Mouse (Mus musculus) spleen, postnatal 14 days (tissue): ENCODE results near the gene Prr3.
"Not testable (repeated sequence)": the region's sequence is repeated elsewhere in the genome, so short reads cannot be mapped to it uniquely, and the experiment has no call there.

Source experiments
- DNase-seq, 2 experiments: peaks; one replicate each; pipeline ENCODE4 v3.0.0; 2021 to 2022; ENCODE audit warnings: low spot score in 2 of 2

Prr3 gene

DNA sequence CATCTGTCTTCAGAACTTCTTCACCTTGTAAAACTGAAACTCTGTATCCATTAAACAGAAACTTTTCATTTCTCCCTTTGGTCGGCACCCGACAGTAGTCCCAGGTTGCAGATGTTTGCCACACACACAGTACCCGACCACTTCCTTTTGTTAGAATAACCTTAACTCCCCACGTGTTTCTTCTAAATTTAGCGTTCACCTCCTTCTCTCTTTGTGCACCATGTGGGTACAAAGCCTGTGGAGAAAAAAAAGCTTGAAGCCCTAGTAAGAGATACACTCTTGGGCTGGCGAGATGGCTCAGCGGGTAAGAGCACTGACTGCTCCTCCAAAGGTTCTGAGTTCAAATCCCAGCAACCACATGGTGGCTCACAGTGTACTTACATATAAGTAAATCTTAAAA is 19.3 kb upstream of the Prr3 start:
- peak in 1 of 2 experiments; percentile 39 for DNase-seq

DNA sequence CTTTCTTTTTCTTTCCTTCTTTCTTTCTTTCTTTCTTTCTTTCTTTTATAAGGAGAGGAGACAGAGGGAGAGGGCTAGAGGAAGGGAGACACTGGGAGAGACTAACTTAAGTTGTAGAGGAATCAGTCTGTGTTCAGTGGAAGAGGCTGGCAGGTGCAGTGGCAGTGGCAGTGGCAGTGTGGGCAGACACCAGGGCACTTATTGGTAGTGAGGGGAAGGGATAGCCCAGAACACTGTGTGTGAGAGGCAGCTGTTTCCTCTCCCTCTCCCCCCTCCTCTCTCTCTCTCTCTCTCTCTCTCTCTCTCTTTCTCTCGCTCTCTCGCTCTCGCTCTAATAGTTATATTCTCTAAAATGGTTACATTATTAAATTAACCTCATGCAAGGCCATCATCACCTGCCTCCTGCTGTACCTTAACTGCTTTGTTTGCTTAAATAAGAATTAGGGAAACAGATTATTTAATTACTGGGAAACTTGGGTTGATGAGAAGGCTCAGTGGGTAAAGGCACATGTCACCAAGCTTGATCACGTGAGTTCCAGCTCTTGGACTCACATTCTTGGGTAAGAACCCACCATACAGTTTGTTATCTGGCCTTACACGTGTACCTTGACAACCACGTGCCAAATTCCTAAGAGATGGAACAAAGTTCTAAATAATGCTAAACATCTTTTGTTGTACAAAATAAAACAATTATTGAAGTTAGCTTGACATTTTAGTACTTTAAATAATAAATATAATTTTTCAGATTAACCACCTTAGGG is 18.7 kb upstream of the Prr3 start:
- no peak for DNase-seq

DNA sequence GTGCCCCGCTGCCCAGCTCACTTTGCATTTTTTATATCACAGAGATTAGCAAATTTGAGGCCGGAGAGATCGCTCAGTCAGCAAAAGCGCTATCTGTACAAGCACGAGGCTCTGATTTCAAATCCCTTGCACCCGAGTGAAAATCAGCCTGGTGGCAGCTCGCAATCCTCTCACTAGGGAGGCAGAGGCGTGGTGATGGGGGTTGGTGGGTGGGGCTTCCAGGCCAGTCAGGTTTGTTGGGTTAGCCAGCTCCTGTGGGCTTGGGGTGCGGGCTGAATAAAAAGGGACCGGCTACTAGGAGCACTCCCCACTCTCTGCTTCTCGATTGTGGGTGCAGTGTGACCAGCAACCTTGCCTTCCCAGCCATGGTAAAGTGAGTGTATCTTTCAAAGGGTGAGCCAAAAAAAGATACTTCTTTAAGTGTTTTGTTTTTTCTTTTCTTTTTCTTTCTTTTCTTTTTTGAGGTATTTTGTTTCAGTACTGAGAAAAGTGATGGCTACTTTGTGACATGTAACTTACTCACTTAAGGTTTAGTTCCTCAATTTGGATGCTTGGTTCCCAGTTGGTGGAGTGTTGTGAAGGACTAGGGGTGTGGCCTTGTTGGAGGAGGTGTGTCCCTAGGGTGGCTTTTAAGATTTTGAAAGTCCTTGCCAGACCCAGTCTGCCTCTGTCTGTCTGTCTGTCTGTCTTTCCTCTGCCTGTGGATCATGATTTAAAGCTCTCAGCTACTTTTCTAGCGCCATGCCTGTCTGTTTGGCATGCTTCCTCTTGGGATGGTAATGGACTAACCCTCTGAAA is 17.9 kb upstream of the Prr3 start:
- DNase-seq = peak; percentile 51 to 58

DNA sequence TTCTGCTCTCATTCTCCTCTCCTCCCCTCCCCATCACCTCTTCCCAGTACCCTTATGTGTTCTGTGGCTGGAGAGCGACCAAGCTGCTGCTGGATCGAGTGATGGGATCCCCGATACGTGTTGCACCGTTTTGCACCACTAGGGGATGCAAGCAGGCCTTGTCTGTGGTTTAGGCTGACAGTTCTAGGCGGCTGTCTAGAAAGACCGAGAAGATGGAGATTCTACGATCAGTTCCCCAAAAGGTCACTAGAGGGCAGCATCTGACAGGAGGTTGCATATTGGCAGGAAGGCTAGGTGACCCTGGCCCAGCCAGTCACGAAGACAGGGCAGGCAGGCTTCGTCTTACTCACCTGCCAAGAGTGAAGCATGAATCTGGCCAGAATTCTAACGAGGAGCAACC is 16.9 kb upstream of the Prr3 start:
- peak; percentile 93 to 99 for DNase-seq

DNA sequence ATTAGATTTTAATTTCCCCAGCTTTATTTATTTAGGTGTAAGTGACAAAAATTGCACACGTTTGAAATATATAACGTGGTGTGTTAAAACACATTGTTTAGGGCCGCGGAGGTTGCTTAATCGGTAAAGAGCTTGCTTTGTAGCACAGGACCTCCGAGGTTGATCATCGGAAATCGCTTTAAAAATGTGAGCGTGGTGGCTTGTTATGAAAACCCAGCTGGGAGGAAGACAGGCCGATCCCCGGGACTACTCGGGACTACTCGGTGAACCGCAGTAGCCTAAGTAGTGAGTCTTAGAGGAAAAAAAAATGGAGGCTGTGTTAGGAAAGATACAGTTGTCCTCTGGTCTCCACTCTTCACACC is 14.8 kb upstream of the Prr3 start:
- no peak for DNase-seq

DNA sequence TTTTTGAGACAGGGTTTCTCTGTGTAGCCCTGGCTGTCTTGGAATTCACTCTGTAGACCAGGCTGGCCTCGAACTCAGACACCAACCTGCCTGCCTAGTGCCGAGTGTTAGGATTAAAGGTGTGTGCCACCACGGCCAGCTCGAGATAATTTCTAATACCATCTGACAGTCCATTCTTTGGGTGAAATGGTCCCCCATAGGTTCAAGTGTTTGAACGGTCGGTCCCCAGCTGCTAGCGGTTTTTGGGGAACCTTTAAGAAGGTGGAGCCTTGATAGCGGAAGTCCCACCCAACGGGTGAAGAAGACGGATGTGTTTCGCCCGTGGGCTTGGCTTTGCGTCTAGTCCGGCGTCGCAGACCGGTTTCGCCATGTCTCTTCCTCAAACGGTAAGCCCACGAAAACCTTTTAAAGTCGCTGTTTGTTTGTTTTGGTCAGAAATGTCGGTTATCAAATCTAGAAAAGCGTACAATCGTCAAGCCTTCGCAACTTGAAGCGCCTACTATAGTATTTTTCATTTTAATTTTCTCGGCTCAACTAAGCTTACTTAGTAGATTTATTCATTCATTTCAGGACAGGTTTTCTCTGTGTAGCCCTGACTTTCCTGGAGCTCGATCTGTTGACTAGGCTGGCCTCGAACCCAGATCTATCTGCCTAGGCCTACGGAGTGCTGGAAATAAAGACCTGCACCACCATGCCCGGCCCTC is 14.3 kb upstream of the Prr3 start:
- DNase-seq = peak; percentile 64 to 69

DNA sequence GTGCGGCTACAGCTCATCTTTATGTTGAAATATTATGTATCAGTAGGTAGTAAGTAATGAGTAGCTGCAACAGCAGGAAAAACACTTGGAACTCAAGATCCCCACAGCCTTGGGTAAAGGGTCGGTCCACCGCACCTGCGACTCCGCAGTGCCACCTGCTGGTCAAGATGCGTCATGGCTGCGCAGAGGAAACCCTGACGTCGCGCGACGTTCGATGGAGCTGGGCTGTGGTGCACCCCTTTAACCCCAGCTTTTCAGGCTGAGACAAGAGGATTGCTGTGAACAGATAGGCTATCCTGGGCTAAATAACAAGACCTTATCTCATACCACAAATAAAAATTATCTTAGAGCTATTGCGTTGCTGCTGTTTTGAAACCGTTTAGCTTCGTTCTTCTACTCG is 13.6 kb upstream of the Prr3 start:
- DNase-seq = peak; percentile 67 to 80

DNA sequence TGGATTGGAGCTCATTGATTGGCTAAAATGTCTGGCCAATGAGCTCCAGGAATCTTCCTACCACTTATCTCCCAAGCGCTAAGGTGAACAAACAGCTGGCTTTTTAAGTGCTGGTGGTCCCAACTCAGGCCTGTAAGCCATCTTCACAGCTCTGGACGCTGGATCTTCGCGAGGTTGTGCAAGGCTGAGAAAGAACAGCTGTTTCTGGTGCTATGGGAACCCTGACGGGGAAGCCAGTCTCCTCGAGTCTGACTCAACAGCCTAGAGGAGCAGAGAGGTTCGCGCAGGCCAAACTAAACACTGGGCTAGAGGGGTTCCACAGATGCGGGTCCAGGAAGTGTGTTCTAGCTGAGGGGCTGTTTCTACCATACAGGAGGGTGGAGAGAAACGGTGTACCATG is 11.7 kb upstream of the Prr3 start:
- DNase-seq = no peak

DNA sequence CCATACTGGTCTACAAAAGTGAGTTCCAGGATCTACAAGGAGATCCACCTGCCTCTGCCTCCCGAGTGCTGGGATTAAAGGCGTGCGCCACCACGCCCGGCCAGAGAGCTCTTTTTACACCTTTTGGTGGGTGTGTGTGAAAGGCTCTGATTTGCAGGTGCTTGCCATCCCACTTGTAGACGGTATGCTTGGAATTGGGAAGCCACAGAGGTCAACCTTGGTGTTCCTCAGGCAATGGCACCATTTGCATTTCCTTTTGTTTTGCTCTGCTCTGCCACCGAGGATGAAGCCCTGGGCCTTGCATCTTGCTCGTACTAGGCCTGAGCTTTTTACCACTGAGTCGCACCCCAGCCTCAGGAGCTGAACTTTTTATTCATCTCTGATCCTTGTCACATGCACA is 1.7 kb upstream of the Prr3 start:
- DNase-seq = no peak

DNA sequence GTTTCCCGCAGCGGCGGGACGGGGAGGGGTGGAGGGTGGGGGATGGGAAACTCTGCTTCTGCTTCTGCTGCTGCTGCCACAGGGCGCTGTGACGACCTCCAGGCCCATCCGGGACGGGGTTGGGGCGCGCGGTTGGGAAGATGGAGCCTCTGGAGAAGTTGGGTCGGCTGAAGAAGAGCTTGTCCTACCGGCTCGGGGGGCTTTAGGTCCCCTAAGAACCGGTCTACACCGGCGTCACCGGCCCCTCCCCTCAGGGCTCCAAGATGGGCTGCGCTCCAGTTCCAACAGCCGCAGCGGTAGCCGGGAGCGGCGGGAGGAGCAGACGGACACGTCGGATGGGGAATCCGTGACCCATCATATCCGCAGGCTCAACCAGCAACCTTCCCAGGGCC is 323 bp upstream of the Prr3 start:
- DNase-seq = peak in 1 of 2 experiments; percentile 39

DNA sequence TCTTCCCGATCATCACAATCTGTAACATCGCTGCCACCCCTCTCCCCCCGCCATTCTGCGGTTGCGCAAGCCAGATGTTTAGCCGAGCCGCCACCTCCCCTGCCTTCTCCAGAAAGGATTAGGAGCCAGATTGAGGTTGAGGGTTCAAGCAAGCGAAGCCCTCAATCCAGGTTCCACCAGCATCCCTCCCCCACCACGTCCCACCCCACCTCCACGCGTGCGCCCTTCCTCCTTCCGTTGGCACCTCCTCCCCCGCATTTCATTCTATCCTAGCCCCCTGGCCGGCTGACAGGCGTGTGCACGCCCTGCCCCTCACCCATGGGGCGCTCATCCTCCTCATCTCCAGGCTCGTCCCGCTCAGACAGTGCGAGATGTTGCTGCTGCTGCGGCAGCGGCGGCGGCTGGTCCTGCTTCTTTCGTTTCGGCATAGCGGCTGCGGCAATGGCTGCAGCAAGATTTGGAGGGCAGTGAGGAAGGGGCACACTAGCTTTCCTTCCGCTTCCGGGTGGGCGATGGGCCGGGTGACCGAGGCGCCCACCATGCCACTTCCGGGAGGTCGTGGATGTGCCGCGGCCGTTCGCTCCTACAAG is 1.1 kb downstream of the Prr3 start:
- DNase-seq = no peak

DNA sequence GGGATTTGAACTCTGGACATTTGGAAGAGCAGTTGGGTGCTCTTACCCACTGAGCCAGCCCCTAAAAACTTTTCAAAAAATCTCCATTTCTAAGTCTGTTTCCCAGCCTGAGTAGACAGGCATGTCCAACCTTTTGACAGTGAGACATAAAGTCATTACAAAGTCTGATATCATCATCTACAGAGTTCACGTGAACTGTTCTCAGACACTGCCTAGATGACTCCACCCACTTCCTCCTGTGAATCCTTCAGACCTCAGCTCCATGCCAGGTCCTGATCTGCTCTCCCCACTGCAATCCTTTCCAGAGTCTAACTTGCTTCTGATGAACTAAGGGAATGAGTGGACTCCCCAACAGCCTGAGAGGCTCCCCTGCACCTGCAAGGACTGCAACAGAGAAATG is 7.9 kb downstream of the Prr3 start:
- DNase-seq = no peak

DNA sequence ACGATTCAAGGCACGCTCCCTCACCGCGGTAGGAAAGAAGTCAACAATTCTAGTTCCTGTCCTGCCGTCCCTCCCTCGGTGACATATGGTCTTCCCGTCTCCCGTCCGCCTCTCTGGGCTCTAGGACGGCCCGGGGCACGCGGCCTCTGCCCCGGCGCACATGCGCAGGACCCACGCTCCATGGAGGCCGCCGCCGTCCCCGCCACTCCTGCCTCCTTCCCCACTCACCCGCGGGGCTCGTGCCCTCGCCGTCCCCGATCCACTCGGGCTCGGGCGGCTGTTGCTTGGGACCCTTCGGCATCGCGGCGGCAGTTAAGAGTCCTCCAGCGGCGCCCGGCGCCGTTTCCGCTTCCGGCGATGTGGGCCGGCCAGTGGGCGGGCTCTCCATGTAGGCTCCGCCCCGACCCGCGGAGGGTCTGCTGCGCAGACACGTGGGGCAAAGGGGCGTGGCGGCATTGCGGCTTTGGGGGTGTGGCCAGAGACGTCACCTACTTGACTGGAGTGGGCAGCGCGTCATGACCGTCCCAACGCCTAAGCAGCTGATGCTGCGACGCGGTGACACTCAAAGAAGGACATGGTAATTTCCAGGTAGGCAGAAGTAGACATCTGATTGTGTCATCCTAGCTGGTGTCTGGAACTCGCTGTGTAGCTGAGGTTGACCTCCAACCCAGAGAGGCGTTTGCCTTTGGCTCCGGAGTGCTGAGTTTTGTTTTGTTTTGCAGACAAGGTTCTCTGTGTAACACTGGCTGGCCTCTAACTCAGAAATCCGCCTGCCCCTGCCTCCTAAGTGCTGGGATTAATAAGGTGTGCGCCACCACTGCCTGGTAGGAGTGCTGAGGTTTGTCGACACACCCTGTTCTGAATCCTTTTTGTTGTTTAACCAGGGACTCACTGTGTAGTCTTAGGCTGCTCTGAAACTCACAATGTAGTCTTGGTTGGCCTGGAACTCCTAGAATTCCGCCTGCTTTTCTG is 10.3 kb downstream of the Prr3 start, which contains the start of gene Abcf1:
Gene Abcf1 (minus strand): TSS at position 344 of the 972 bp plus-strand sequence.
- peak; percentile 99 to 100 for DNase-seq

DNA sequence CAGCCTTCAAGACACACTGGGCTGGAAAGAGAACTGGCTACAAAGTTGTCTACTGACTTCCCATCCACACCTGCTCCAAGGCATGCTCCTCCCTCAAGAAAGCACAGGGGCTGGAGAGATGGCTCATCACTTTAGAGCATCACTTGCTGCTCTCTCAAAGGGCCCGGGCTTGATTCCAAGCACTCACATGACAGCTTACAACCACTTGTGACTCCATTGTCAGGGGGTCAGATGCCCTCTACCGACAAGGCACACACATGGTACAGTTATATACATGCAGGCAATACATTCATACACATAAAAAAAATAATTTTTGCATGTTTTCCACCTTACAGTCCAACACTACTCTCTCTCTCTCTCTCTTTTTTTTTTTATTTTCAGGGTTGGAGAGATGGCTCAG is 12.4 kb downstream of the Prr3 start:
- no peak for DNase-seq

DNA sequence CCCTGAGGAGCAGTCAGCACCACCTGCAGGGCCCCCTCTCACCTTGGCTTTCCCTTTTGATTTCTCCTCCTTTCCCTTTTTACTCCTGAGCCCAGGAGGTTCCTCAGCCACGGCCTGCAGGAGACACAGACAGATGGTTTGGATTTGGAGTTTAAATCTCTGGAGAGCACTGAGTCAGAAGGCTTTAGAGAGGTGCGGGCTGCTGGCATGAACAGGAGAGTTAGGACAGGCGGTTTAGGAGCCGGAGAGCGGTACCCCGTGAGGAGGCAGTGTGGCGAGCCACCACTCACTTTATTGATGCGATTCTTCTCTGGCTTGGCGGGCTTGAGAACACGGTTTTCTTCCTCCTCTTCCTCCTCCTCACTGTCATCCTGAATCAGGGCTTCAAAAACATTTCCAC is 16.8 kb downstream of the Prr3 start:
- no peak for DNase-seq

DNA sequence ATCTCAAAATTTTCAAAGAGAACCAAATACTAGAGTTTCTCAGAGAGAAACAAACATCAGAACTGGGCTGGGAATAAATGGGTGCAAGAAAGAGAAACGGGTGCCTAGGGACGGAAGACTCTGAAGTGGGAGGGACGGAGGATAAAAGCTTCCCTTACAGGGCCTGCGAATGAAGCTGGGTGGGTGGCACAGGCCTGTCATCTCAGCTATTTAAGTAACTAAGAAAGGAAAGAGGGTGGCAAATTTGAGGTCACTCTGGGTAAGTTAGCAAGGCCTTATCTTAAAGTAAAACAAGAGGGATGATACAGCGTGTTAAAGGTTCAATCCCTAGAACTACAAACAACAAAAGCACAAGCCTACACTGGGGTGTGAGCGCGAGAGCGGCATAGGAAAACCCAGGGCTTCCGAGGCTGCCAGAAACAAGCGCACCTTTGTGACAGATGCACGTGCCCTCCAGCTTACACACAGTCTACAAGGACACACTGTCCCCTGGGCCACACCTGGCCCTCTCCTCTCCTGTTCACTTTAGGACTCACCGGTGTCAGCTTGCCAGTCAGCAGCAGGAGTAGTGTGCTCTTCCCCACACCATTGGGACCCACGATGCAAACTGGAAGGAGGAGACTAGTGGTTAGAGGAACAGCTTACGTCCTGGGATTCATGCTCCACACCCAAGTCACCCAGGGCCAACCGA is 21.4 kb downstream of the Prr3 start:
- DNase-seq = no peak

DNA sequence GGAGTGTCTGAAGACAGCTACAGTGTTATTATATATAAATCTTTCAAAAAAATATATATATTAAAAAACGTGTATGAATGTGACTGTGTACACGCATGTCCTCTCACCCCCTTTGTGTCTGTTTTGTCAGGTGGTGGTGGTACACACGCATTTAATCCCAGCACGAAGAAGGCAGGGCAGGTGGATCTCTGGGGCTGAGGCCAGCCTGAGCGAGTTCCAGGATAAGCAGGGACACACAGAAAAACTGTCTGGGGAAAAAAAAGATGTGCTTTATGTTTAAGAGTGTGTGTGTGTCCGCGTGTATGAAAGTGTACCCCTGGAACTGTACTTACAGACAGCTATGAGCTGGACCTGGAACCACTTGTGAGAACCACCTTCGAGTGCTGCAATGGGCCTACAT is 25.4 kb downstream of the Prr3 start:
- DNase-seq = no peak

DNA sequence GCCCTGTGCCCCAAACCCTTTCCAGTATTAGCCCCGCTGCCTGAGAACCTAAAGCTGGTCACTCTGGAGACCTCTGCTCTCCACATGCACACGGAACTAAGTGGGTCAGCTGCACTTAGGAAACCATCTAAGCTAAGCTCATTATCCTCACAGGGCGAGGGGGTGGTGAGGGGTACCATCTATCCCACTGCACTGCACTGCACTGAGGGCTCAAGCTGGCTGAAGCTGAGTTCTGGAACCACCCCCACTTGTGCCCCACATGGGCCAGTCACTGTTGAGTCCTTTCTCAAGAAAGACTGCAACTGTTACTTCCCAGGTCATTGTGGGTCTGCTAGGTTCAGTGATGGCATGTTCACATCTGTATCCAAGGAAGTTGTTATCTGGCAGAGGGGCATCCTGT is 27.5 kb downstream of the Prr3 start:
- DNase-seq = not testable (repeated sequence)

DNA sequence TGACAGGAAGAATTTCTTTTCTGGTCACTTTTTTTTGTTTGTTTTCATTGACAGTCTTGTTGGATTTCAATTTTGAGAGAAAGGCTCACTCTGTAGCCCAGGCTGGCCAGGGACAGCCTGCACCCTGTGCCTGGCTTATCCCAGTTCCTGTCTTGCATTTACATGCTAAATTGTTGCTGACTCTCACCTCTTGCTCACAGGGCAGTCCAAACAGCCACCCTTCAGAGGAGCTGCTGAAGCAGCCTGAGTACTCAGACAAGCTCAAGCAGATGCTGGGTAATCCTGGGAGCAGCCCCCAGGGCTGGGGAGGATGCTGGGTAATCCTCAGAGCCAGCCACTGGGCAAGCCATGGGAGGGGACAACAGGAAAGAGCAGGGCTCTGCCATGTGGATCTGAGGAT is 29.1 kb downstream of the Prr3 start:
- DNase-seq = not testable (repeated sequence)

DNA sequence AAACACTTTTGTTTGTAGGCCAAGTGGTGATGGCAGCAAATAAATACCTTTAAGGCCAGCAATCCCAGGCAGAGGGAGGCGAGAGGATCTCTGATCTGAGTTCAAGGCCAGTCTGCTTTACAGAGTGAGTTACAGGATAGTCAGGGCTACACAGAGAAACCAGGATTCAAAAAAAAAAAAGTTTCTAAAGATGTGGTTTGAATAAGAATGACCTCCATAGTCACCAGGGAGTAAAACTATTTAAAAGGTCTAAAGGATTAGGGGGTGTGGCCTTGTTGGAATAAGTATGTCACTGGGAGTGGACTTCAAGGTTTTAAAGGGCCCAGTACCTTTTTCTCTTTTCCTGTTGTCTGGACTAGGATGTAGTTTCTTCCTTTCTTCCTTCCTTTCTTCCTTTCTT is 40.1 kb downstream of the Prr3 start:
- no peak for DNase-seq
